Mouse (Mus musculus) myocyte (in vitro differentiated cells): Measurements from ENCODE around the gene Fars2. TPM values are rescaled to one million over a fixed set of nuclear protein-coding genes. Genes with fewer than 3 reads are reported as not detected.

Experiments
- H3K27me3 ChIP-seq: one replicate; pipeline ENCODE4 v1.6.1; 2011; ENCODE audit not compliant: control insufficient read depth, insufficient read depth, insufficient read length
- H3K36me3 ChIP-seq: one replicate; pipeline ENCODE4 v1.6.1; 2011; ENCODE audit not compliant: control insufficient read depth, insufficient read depth
- H3K4me2 ChIP-seq: one replicate; pipeline ENCODE4 v1.6.1; 2011; ENCODE audit warnings: low read depth, control low read depth
- H3K4me3 ChIP-seq: one replicate; pipeline ENCODE4 v1.5.1; 2011; ENCODE audit warnings: mild to moderate bottlenecking, control low read depth, moderate library complexity
- H3K79me2 ChIP-seq: one replicate; pipeline ENCODE4 v1.6.1; 2011; ENCODE audit not compliant: control insufficient read depth, insufficient read depth
- H3ac ChIP-seq: one replicate; pipeline ENCODE4 v1.6.1; 2011; ENCODE audit not compliant: control insufficient read depth, insufficient read length
- CEBPB ChIP-seq: IDR thresholded peaks from 2 replicates; pipeline ENCODE4 v1.6.1; 2011; ENCODE audit warnings: mild to moderate bottlenecking, moderate library complexity; ENCODE audit not compliant: poor library complexity, insufficient read depth, severe bottlenecking
- E2F4 ChIP-seq: IDR thresholded peaks from one replicate; pipeline ENCODE4 v1.6.1; 2011; ENCODE audit warnings: mild to moderate bottlenecking, control low read depth, moderate library complexity; ENCODE audit not compliant: insufficient read depth
- MAX ChIP-seq: IDR thresholded peaks from one replicate; pipeline ENCODE4 v1.6.1; 2011; ENCODE audit warnings: low read depth, mild to moderate bottlenecking, control low read depth
- MYOD1 ChIP-seq, 3 experiments: IDR thresholded peaks; one replicate each; pipeline ENCODE4 v1.6.1; 2011; ENCODE audit warnings: control low read depth in 2 of 3, low read depth in 2 of 3, mild to moderate bottlenecking in 2 of 3, moderate library complexity in 1 of 3; ENCODE audit not compliant: insufficient read length in 2 of 3, control insufficient read depth in 1 of 3
- MYOG ChIP-seq, 3 experiments: IDR thresholded peaks; one replicate each; pipeline ENCODE4 v1.6.1; 2011; ENCODE audit warnings: control low read depth in 2 of 3, low read depth in 2 of 3, mild to moderate bottlenecking in 2 of 3; ENCODE audit not compliant: insufficient read length in 2 of 3, control insufficient read depth in 1 of 3, insufficient read depth in 1 of 3
- POLR2A ChIP-seq: IDR thresholded peaks from one replicate; pipeline ENCODE4 v1.6.1; 2011; ENCODE audit warnings: low read depth, mild to moderate bottlenecking, control low read depth, moderate library complexity; ENCODE audit not compliant: insufficient read length
- POLR2AphosphoS2 ChIP-seq: IDR thresholded peaks from one replicate; pipeline ENCODE4 v1.6.1; 2011; ENCODE audit warnings: low read depth, control low read depth; ENCODE audit not compliant: insufficient read length
- REST ChIP-seq: IDR thresholded peaks from one replicate; pipeline ENCODE4 v1.6.1; 2011; ENCODE audit warnings: mild to moderate bottlenecking, control low read depth, moderate library complexity; ENCODE audit not compliant: insufficient read depth, insufficient read length
- SRF ChIP-seq: IDR thresholded peaks from one replicate; pipeline ENCODE4 v1.6.1; 2011; ENCODE audit warnings: low read depth; ENCODE audit not compliant: control insufficient read depth, insufficient read length
- TCF12 ChIP-seq: IDR thresholded peaks from one replicate; pipeline ENCODE4 v1.6.1; 2011; ENCODE audit warnings: mild to moderate bottlenecking, control low read depth; ENCODE audit not compliant: poor library complexity, insufficient read depth, severe bottlenecking
- TCF3 ChIP-seq: IDR thresholded peaks from one replicate; pipeline ENCODE4 v1.6.1; 2011; ENCODE audit warnings: low read depth, control low read depth; ENCODE audit not compliant: insufficient read length
- USF1 ChIP-seq: IDR thresholded peaks from one replicate; pipeline ENCODE4 v1.6.1; 2011; ENCODE audit warnings: low read depth, mild to moderate bottlenecking, control low read depth, moderate library complexity
- polyA plus RNA-seq: library from polyadenylated mRNA; unstranded; fragments of >200 nt; fragmentation: generic; extraction: Trizol; gene quantifications from one replicate; pipeline ENCODE4 v1.2.1, GENCODE M21; 2012; ENCODE audit warnings: missing spikeins

The Fars2 gene
- polyA plus RNA-seq, 1 experiment: 53.6 TPM

GRCm38 (mm10) chr13:36386074-36386473 is 268.9 kb downstream of the Fars2 start:
- no peaks in the 10 kb centered on the region for H3K27me3 ChIP-seq
- no peaks in the 10 kb centered on the region for H3K36me3 ChIP-seq
- H3K79me2 ChIP-seq: no peaks in the 10 kb centered on the region
- H3ac ChIP-seq: no peak overlapping the region
- TF ChIP-seq POLR2AphosphoS2 (no peak), MAX (no peak), E2F4 (no peak), TCF12 (no peak), SRF (no peak), TCF3 (no peak), USF1 (no peak), REST (no peak), POLR2A (no peak), MYOD1 (IDR thresholded peaks at IDR 0.05; ENCODE audit: control insufficient read depth in 1 of 3, insufficient read length in 2 of 3, low read depth in 2 of 3) (no peak)
- no peak overlapping the region for H3K4me2 ChIP-seq
- H3K4me3 ChIP-seq: no peak overlapping the region

GRCm38 (mm10) chr13:36391936-36392335 is 274.7 kb downstream of the Fars2 start:
- Histone ChIP-seq H3K79me2 (no peaks in the 10 kb centered on the region), H3K4me2 (no peak overlapping the region), H3K4me3 (no peak overlapping the region), H3K27me3 (no peaks in the 10 kb centered on the region), H3K36me3 (no peaks in the 10 kb centered on the region), H3ac (no peak overlapping the region)
- TF ChIP-seq SRF (no peak), USF1 (no peak), E2F4 (no peak), POLR2AphosphoS2 (no peak), TCF12 (no peak), TCF3 (no peak), MAX (no peak), REST (no peak), POLR2A (no peak), MYOG (IDR thresholded peaks at IDR 0.05; ENCODE audit: control insufficient read depth in 1 of 3, insufficient read depth in 1 of 3, insufficient read length in 2 of 3, low read depth in 2 of 3) (no peak), CEBPB (no peak), MYOD1 (IDR thresholded peaks at IDR 0.05; ENCODE audit: control insufficient read depth in 1 of 3, insufficient read length in 2 of 3, low read depth in 2 of 3) (no peak)

GRCm38 (mm10) chr13:36392666-36393065 is 275.5 kb downstream of the Fars2 start:
- H3K4me3 ChIP-seq: no peak overlapping the region
- H3ac ChIP-seq: no peak overlapping the region
- no peaks in the 10 kb centered on the region for H3K36me3 ChIP-seq
- TF ChIP-seq POLR2AphosphoS2 (no peak), CEBPB (no peak), MYOD1 (IDR thresholded peaks at IDR 0.05; ENCODE audit: control insufficient read depth in 1 of 3, insufficient read length in 2 of 3, low read depth in 2 of 3) (no peak), REST (no peak), MAX (no peak), E2F4 (no peak), SRF (no peak)
- no peak overlapping the region for H3K4me2 ChIP-seq
- H3K27me3 ChIP-seq: no peaks in the 10 kb centered on the region
- no peaks in the 10 kb centered on the region for H3K79me2 ChIP-seq

GRCm38 (mm10) chr13:36401011-36401410 is 283.8 kb downstream of the Fars2 start:
- H3K4me2 ChIP-seq: no peak overlapping the region
- no peaks in the 10 kb centered on the region for H3K36me3 ChIP-seq
- no peaks in the 10 kb centered on the region for H3K79me2 ChIP-seq
- H3ac ChIP-seq: no peak overlapping the region
- no peaks in the 10 kb centered on the region for H3K27me3 ChIP-seq
- no peak overlapping the region for H3K4me3 ChIP-seq
- no peak for TF ChIP-seq E2F4
- no peak for TF ChIP-seq POLR2AphosphoS2
- TF ChIP-seq TCF12: no peak
- TF ChIP-seq MAX: no peak
- no peak for TF ChIP-seq USF1
- TF ChIP-seq POLR2A: no peak
- no peak for TF ChIP-seq MYOD1 (IDR thresholded peaks at IDR 0.05; ENCODE audit: control insufficient read depth in 1 of 3, insufficient read length in 2 of 3, low read depth in 2 of 3)
- TF ChIP-seq TCF3: no peak
- TF ChIP-seq CEBPB: no peak
- no peak for TF ChIP-seq REST
- no peak for TF ChIP-seq SRF
- no peak for TF ChIP-seq MYOG (IDR thresholded peaks at IDR 0.05; ENCODE audit: control insufficient read depth in 1 of 3, insufficient read depth in 1 of 3, insufficient read length in 2 of 3, low read depth in 2 of 3)

GRCm38 (mm10) chr13:36413276-36413675 is 296.1 kb downstream of the Fars2 start:
- H3K27me3 ChIP-seq: no peaks in the 10 kb centered on the region
- no peak overlapping the region for H3K4me2 ChIP-seq
- no peak for TF ChIP-seq SRF
- TF ChIP-seq TCF3: no peak
- no peak for TF ChIP-seq CEBPB
- H3K4me3 ChIP-seq: no peak overlapping the region
- no peaks in the 10 kb centered on the region for H3K79me2 ChIP-seq
- no peak overlapping the region for H3ac ChIP-seq
- H3K36me3 ChIP-seq: no peaks in the 10 kb centered on the region
